Mouse (Mus musculus) c-Kit-negative CD71-positive TER-119-positive erythroid progenitor cells, embryonic 14.5 days (primary cell): ENCODE measurements around the gene Spink4.

Experiments
- DNase-seq: peaks from one replicate; pipeline ENCODE4 v3.0.0-alpha.2; 2013; ENCODE audit warnings: low read depth, low spot score

Gene Spink4

GRCm38 (mm10) chr4:40969161-40969560 is 49.3 kb downstream of the Spink4 start:
- DNase-seq = no peak

GRCm38 (mm10) chr4:40969781-40970591 is 50.1 kb downstream of the Spink4 start:
- no peak for DNase-seq

DNA sequence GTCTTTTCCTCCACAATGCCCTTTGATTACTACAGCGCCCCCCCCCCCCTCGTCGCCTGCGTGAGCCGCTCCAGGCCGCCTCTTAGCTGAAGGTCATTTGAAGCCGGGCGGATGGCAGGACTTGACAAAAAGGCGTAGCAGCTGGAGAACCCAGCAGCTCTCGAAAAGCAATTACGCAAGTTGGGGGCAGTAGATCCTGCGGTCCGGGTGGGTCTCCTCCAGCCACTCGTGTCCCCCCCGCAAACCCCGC is 50.7 kb downstream of the Spink4 start:
- DNase-seq = no peak

DNA sequence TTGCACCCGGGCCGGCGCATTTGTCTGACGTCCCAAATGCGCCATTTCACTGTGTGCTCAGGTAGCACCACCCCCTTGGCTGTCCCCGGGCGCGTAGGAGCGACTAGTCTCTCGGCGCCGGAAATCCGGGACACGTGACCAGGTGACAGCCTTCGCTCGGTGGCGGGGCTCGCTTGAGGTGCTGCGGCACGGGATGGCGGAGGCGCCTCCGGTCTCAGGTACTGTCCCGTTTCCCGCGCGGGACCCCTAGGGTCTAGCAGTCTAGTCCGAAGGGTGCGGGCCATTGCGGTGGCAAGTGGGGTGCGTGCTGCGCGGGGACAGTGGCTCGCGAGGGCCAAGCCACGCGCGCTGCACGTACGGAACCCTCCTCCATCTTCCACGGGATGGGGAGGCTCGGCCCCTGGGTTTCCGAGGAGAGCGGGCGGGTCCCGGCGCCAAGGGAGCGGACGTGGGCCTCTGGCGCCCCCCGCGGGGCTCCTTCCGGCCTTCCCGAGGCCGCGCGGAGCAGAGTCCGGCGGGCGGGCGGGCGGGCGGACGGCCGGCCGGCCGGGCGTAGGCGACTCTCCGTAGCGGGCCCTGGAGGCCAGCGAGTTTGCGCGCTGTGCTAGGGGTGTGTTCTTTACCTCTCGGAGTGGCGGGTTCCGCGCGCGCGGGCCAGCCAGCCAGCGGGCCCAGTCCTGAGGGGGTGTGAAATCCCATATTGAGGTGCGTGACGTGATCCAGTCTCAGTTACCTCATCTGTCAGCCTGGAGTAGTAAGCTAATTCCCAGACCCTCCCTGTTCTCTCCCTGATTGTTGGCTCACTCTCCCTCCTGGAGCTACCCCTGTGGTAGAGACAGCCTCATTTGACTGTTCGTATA is 51.2 kb downstream of the Spink4 start, which contains the start of gene Nfx1:
Gene Nfx1 (plus strand): TSS at position 65 of the 860 bp plus-strand sequence.
- peak; percentile 90 for DNase-seq

- DNase-seq = peak; percentile 54
These were observed 51.9 kb downstream of the Spink4 start for GRCm38 (mm10) chr4:40971744-40972143.

DNA sequence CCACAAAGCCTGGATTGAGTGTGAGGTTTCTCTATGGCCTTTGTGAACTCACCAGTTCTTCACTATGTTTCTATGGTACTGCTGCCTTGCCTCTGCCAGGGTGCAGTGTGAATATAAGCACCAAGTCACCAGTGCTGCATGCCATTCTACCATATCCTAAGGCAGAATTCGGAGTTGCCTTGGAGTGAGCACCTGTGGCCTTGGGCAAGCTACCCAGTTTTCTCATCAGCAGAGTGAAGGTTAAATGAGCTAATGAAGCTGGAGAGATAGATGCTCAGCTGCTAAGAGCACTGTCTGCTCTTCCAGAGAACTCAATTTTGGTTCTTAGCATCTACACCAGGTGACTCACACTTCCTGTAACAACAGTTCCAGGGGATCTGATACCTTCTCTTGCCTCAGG is 54.2 kb downstream of the Spink4 start:
- DNase-seq = no peak

DNA sequence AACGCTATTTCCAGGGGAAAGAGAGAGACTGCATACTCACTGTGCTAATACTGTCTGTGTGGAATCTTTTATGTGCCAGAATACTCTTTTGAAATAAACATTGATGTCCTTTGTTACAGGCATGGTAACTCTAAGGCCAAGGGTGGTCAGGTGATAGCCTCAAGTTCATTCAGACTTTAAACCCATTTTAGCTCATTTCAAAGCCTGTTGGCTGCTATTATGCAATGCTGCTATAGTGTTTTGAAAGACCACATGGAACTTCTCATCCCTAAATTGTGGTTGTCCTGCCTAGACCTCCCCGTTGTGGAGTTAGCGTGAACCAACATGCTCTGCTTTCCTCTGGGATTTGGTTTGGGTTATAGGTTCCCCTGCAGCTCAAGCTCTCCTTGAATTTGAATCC is 55.8 kb downstream of the Spink4 start:
- no peak for DNase-seq

GRCm38 (mm10) chr4:40976651-40977050 is 56.8 kb downstream of the Spink4 start:
- DNase-seq = no peak

DNA sequence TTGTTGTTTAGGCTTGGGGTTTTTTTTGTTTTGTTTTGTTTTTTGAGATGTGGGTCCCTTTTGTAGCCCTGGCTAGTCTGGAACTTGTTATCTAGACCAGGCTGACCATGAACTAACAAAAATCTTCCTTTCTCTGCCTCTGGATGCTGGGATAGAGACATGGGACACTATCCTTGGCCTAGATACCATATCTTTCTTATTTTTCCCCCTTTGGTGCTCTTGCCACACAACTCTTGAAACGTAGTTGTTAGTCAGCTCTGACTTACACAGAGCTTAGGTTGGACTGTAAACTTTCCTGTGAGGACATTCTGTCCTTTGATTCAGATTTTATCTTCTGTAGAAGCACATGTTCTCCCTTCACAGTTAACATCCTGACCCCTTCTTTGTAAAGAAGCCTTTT is 59.6 kb downstream of the Spink4 start:
- DNase-seq = no peak
